Mouse (Mus musculus) ovary, postnatal 36 days (tissue): ENCODE measurements at regions not wholly inside any gene's neighbourhood (a gene's known extent, or its start where the extent isn't known, plus 50 kb on each side); places are given as distances from the start of the nearest gene placed in this dataset.

Source experiments
- DNase-seq: peaks from one replicate; pipeline ENCODE4 v3.0.0; 2022; ENCODE audit warnings: low spot score, mixed read lengths

DNA sequence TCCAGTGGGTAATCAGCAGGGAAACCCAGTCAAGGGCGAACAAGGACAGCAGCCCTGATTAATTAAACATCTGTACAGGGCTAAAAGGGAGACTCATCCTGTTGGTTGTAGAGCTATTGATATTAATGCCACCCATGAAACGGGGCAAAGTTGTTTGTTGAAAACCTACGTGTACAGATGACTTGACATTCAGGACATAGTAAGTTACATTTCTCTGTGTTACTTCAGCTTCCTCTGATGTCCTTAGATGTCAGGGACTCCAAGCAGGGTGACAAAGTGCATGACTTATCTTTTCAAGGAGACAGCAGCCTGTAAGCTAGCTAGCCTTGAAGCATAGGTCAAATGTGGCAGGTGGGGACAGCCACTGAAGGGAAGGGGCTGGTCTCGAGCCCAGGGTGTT lies 390.5 kb downstream of the Ccdc171 start:
- DNase-seq = no peak

DNA sequence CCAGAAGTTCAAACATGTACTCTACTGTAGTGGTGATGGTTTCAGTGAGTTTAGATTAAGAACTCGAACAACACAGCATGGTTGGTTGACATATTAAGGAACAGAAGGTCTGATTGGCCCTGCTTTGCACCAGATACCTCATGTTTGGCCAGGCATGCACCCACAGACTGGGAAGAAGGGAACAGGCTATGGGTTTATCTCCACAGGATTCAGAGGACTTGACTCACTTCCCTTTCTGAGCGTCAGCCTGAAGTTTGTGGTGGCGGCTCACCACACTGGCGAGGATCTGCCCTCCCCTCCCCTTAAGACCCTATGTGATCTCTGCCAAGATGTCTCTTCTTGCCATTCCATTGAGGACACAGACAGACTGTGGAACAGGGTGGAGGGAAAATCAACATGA lies 391.7 kb downstream of the Ccdc171 start:
- DNase-seq = no peak

DNA sequence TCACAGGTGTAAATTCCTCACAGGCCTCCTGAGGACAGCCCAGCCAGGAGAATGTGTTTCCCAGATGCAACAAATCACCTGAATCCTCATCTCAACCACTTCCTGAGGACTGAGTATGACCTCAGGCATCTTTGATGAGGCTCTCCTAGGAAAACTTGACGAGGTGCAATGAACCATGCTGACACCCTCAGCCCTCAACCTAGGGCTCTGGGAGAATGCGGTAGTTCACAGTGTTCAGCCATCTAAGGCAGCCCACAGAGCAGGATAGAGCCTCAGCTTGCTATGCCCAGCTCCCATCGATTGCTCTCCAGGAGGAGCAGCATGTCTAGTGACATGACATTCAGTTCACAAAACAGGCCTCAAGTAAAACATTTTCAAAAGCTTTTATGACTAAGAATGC lies 392.7 kb downstream of the Ccdc171 start:
- no peak for DNase-seq

DNA sequence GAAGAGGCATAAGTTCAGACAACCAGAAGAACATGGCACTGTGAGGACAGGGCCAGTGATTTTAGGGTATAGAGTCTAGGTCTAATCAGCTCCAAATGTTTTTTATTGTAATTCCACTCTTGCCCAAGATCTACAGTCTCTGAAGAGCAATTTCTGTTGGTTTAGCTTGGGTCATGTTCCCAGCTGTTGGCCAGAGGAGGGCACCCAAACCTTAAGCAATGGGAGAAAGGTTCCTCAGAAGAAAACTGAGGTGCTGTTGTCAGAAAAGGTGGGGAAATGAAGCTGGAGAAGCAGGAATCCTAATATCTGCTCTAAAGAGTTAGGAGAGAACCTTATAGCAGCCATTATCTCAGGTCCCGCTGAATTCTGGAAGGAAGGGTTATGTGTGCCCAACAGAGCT lies 393.7 kb downstream of the Ccdc171 start:
- DNase-seq = no peak

DNA sequence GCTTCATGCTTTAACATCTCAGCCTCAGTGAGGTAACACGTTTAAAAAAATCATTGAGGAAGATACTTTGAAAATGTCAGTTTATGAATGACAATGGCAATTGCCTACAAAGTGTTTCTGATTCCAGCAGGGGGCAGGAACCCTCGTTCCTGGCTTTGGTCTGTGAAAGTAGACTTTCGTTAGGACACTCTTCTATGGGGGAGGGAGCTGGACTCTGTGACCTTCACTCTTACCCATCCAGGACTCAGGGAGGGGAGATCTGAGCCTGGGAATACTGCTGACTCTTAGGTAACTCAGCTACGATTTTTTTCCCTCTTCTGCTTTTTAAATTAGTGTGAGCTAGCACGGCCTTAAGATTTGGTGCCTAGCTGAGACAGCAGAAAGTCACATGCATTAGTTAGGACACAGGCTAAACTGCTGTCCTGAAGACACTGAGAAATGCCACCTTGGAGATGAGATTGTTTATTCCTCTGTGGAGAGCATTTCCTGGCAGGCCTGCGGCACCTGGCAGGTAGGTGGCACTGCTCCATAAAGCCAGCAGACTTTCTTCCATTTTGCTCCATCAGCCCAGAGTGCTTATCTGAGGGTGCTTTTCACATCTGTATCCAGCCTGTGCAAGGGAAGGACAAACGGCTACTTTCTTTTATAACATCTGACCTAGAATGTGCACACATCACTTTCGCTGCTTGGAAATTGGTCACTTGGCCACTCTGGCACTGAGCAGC lies 399.9 kb downstream of the Ccdc171 start:
- no peak for DNase-seq

DNA sequence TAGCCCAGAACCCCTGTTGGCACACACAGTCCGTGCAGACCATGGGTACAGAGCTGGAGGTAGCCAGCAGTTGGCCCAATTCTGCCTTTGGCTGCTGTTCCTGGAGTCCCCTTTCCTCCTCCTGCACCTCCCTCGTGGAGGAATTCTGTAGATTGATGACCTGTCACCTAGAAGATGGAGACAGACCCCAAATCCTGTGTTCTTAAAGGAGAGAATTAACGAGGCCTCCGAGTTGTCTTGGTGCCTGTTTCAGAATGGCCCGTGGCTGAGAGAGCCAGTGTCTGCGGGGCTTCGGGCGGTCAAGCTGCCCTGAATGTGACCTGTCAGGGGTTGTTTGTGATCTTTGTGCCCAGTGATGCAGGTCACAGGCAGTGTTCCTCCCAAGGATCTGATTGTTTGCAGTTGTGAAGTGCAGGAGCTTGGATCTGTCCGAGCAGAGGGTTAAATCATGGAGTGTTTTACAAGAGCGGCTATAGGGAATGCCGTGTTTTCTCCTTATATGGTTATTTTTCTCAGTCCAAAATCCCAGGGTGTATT lies 400.9 kb downstream of the Ccdc171 start:
- DNase-seq = no peak

DNA sequence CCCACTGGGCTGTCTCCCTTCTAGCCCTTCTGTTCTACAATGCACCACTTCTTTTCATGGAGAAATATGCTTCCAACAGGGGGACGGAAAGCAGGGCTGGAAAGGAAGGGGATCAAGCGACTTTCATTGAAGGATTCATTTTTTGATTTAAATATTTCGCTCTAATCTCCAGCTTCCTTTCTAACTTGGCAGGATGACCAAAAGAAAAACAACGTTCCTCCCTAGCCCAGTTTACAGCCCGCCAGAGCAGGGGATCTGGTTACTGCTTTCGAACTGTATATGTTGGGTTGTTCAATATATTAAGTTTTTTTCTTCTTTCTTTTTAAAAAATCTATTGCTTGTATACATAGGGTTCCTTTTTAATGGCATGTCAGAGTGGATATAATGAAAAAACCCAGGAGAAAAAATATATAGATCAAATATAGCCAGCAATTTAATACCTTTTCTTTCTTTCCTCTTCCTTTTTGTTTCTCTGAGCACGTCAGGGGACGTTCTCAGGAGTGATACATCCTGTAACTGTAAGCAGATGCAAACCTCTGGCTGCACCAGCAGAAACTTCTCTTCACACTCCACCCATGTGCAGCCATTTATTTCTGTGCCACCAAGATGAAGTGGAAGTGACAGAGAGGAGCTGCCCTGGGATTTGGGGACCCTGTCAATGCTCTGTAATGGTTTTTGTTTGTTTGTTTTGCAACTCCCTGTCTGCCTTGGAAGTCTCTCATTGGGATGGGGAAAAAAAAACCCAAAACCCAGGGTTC lies 406.7 kb downstream of the Ccdc171 start:
- DNase-seq = no peak

DNA sequence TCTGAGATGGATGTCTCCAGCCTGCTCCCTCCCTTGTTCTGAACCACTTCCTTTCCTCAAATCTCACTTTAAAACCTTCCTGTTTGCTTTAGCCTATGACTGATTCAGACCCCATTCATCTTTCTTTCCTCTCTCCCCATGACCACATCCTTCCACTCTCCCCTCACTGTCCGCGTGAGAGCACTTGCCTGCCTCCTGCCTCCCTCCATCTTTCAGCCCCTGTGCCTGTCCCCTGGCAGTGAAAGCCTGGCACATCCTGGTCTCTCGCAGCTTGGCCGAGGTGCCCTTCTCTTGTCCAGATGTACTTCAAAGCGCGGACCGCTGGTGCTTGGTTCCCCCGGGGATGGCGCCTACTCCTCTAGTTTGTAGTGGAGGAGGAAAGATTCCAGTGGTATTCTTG lies 416.3 kb downstream of the Ccdc171 start:
- DNase-seq = no peak

DNA sequence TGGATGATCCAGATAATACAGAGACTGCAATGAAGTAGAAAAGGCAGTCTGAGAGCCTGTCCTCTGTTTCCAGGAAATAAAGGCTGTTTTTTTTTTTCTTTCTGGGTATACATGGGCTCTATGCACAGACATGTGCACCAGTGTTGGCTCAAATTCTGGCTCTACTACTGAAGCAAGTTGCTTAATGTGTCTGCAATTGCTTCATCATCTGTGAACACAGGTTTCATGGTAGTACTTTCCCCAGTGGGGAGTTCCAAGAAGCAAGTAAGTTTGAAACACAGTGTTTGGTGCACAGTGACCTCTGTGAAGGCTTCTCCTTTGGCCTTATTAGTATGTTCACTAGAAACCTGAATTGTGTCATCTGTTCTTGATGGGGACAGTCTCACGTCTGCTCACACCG lies 424.3 kb downstream of the Ccdc171 start:
- no peak for DNase-seq

DNA sequence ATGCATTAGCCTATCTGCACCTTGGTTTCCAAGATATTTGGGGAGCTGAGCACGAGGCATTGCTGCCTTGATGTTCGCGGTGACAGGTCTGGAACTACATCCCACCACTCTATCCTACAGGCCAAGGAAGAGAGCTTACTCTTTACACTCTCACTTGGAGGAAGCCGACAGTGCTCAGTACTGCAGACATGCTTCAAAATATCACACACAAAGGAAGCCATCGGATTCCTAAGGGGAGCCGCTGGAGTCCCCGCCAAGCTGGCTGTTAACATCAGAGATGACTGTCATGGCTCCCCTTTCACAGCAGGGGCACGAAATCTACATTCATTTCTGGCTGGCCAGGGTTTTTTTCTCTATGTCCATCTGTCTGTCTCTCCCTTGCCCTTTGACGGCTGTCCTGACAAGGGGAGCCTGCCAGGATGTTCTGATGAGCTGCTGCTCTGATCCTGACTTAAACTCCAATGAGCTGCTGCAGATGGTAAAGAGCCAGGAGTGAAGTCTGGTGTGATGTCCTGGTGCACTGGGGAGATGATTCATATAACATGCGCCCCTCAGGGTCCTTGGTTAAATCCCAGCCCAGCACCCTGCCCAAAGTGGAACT lies 425.6 kb downstream of the Ccdc171 start:
- DNase-seq = no peak

DNA sequence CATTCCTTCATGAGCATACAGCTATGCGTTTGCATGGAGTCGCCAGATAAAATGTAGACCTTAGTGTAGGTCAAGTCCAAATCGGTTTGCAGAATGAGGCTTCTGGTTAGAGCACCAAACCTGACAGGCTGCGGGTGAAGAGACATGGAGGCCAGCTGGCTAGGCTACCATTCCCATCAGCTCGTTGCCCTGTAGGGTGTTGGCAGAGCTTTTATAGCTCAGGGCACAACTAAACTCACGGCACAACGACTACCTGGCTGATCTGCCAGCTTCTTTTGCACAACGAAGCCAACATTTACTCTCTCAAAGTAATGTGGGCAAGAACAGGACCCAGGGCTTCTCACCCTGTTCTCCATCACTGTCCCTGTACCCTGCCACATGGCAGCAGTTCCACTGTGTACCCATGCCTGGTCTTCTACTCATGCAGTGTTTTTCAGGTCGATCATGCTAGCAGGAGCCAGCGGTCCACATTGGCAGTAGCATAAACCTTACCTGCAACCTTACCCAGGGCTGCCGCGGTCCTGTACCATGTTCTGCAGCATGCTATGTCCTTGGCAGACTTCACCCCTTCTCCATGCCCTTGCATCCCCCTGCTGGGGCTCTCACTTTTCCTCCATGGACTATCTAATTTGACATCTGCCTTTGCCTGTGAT lies 431.0 kb downstream of the Ccdc171 start:
- no peak for DNase-seq

DNA sequence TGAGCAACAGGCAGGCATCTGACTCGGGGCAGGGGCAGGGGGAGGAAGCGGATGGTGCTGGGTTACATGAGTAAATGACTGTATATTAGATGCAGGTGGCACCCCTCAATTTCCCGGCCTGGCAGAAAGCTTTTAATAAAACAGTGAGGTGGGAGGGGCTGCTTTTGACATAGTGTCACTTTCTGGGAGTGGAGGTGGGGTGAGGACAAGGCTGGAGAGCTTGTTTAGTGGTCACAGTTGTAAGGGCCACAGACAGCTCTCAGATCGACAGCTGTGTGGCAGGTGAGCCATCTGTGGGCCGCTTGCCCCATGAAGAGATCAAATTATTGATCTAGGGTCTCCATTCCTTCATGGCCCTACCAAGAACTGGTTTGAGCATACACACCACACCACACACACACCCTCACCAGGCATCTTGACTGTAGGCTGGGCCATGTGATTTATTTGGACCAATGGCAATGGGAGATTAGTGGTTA lies 431.9 kb downstream of the Ccdc171 start:
- no peak for DNase-seq

DNA sequence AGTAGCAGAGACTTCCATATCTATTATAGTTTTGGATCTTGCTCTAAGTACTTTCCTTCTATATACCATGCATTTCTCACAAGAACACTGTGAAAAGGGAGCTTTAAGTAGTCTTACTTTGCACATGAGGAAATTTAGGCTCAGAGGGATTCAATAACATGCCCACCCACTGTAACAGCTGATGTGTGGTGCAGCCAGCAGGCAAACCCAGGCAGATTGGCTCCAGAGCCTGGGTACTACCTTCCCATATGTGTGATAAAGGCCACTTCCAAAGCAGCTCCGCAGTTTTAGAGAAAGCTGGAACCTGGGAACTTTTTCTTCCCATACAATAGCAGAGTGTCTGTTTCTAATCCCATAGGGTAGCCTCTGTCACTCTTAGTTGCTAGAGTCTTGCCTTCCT lies 441.6 kb downstream of the Ccdc171 start:
- DNase-seq = no peak

DNA sequence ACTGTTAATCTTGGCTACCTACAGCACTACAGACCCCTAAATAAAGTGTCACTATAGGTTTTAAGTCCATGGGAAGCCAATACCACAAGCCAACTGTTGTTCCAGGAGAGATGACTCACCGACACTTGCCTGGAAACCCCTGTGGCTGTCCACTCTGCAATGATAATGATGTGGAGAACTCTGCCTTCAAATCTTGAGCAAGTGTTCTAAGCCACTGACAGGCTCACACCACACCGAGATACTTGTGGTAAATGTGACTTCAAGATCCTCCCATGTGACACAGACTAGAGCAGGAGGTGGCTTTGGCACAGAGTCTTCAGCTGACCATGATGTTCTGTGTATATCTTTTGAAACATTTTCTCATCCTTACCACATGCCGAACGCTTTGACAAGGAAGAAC lies 447.8 kb downstream of the Ccdc171 start:
- DNase-seq = no peak

DNA sequence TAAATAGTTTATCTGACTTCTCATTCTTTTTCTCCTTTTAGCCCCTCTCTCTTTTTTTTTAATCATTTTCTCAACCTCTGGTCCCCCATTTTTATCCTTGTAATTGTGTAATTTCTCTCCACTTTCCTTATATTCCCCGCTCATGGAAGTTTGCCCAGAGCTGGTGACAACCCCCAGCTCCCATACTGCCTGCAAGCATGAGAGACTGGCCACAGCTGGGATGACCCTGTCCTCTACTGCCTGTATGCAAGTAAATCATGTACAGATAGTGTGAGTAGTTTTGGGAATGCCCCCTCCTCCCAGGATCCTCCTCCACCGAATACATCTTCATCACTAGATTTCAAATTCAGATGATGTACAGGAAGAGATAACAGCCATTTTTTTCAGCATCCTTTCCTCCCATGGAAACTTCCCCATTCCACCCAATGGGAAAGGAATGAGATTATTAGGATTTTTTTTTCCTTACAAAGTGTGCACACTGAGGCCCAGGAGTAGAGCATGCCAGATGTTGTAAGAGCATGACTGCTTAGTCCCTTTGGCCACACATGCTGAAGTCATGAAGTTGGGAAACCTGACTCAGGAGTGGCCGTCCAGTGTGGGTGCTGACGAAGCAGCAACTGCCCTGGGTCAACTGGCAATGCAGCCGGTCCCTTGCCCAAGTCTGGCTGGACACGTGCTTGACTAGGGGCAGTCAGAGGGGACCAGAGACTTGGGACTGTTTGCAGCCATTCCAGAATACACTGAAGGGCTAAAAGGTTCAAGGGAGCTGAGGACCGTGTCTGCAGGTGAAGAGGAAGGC lies 449.1 kb downstream of the Ccdc171 start:
- peak; percentile 20 for DNase-seq

DNA sequence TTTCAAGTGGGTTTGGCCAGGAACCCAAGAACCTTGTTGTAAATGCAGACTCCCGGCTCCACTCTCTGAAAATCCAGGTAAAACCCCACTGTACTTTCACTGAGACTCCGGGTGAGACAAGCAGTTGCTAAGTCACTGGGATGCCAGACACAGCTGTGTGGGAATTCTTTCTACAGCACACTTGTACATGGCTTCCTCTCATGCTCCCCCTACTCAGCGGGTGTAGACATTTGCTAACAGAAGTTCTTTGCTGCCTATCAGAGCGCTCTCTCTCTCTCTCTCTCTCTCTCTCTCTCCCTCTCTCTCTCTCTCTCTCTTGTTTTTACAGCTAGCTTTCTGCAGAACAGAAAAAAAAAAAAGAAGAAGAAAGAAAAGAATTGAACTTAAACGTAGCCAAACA lies 450.2 kb downstream of the Ccdc171 start:
- DNase-seq = no peak

DNA sequence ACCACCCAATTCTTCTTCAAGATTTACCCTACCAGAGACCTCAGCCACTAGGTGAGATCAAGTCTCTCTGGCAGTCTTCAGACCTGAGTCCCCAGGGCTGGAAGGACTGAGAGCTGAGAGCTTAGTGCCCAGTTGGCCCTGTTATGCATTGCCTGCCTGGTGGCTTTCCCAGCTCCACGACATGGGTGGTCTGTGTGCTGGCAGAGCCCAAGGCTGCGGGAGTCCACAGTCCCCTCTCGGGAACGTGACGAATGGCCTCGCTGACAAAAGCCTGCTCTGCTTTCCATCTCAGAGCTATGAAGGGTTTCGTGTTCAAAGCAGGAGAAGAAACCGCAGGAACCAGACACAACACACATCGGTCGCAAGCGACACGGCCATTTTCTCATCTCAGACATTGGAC lies 450.7 kb downstream of the Ccdc171 start:
- DNase-seq = no peak

DNA sequence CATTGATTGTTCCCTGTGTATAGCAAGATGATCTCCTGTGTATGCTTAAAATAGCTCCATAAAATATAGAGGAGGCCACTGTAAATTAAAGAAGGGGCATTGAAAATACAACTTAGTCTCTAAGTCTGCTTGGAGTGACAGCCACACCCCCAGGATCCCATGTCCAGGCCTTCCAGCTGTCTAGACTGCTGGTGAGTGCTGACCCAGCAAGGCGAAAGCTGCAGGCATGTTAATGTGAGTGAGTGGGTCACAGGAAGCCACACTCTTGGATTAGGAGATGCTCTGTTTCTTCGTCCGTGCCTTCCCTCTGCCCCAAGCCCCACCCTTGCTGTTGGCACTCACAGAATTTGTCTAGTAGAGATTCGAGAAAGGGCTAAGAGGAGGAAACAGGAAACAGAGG lies 453.7 kb downstream of the Ccdc171 start:
- DNase-seq = no peak

DNA sequence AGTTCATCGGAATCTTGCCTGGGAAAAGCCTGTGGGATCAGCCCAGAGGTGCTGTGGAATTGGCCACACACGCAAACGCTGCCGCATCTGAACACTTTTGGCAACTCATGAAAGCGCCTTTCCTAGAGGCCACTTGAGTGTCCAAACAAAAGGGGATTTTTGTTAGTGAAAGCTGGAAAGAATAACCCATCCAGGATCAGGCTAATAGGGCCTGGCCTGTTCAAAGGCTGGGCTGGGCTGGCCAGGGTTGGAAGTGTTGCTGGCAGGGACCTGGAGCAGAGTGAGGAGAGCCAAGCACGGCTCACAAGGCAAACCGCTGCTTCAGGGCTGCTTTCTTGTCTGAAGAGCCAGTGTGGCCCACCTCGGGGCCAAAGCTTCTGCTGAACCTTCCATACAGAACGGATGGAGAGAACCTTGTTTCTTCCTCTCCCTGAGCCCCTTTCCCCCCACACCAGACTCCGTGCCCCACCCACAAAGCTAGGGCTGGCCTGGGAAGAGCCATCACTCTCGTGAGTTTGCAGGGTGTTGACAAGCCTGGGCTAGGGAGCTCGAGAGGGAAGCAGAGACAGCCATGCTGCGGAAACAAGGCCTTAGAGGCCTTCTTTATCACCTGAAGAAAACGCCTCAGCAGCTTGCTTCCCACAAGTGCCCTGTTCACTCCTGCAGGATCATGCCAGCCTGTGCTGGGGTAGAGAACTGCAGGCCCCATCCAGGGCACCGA lies 459.5 kb downstream of the Ccdc171 start:
- DNase-seq = no peak

DNA sequence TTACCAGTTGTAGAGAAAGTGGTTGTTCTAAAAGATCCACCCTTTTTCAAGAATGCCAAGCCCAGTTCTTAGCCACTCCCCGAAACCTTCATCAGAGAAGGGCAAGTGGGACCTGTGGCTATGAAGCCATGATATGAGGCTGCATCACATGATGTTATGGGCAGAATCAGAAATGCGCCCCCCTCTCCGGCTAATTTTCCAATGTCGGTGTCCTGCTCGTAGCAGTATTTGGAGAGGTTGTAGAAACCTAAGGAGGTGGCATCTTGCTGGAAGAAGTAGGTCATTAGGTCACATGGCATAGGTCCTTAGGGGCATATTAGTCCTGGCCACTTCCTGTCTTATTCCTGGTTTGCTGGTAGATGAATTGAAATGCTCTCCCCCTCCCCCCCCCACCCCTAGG lies 460.1 kb downstream of the Ccdc171 start:
- DNase-seq = no peak
